Mouse (Mus musculus) cerebellum, adult 2 months (tissue): Measurements from ENCODE around the gene Metap2.

Experiments used
- CTCF ChIP-seq: fragments of 200-500 bp; IDR thresholded peaks from 2 replicates; pipeline ENCODE4 v1.5.1; 2011; ENCODE audit warnings: low read depth, mild to moderate bottlenecking, control low read depth, low read length, moderate library complexity, borderline replicate concordance; ENCODE audit not compliant: insufficient read depth
- POLR2A ChIP-seq: fragments of 200-500 bp; IDR thresholded peaks from 2 replicates; pipeline ENCODE4 v1.6.1; 2011; ENCODE audit warnings: low read length, control low read depth, borderline replicate concordance; ENCODE audit not compliant: insufficient read depth

DNA sequence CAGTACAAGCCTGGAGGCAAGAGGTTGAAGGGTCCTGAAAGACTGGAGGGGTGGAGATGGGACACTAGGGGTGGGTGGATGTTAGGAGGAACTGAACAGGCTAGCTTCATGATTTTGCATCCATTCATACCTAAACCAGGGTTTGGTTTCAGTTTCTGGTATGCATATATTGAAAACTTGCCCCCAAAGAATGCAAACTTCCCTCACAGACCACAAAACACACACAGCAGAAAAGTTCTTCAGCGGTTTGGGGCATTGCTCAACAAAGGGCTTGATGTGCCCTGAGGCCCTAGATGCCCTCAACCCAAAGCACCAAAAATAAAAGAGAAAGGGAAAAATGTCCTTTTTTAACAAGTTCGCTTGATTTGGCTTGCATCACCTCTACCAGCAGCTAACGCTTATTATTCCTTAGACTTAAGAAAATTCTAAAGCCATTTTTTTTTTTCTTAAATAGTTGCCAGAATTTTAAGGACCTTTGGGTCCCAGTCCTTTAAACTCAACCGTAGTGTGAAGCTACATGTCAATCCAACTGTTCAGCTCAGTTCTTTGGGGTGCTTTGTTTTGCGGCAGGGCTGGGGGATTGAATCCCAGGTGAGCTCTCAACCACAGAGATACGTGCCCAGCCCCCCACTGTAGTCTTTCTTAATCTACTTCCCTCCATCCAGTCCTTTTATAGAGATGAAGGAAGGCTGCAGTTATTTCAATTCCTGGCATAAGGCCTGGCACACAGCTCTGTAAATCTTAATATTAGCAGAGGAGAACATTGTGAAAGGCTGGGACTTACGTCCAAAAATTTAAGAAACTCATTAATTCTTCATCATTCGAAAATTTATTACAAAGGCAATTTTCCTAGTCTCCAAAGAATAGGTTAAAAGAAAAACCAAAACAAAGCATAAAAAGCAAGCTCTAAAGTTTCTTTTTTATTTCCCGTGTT, 66.7 kb downstream of the Metap2 start:
- TF ChIP-seq POLR2A (no peak), CTCF (no peak)
